Mouse (Mus musculus): Measurements from ENCODE around the gene Map3k14. TPM values are rescaled to one million over a fixed set of nuclear protein-coding genes. Genes with fewer than 3 reads are reported as not detected.
"Not testable (repeated sequence)": the region's sequence is repeated elsewhere in the genome, so short reads cannot be mapped to it uniquely, and the experiment has no call there.

Gene Map3k14
- polyA plus RNA-seq (2017; shearing (Covaris generic)), result 10 to 100 TPM; 29.6 to 50.3 TPM

DNA sequence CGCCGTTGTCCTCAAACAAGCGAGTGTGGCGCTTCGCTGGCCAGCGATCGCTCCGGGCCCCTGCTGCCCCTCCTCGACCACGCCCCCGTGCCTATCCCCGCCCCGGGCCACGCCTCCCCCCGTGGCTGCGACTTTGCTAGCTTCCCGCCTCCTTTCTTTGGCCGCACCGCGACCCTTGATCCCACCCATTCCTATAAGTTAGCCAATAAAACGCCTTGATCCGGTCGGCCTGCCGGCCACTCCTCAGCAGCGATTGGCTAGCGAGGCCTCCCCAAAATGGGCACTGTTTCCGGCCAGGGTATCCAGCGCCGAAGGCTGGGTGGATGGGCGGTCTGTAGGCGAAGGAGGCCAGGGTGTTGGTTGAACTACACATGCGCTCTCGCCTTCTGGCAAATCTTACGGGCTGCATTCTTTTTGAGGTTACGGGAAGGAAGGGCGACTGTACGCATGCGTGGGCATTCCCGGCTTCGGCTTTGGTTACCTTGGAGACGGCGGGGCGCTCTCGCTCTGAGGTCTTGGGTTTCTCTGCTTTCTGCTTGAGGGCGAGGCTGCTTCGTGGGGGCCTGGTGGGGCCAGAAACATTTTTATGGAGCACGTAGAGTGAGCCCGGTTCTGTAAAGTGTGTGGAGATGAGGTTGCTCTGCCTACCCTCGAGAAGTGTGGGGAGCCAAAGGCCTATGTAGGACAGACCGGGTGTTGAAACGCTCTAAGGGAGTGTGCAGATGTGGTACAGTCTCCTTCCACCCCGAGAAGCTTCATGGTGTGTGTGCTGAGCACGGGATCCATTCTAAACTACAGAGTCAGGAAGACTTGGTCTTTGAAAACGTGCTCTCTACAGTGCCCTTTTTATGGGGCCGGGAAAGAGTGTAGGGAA lies at the start of gene Map3k14:
Gene Map3k14, minus strand, starts transcription at position 127 of the 874 bp plus-strand sequence.
- ATAC-seq, result peak; percentile 85

GRCm38 (mm10) chr11:103315379-103315778 lies 48.1 kb upstream of the Map3k14 start:
- no peak for ATAC-seq

DNA sequence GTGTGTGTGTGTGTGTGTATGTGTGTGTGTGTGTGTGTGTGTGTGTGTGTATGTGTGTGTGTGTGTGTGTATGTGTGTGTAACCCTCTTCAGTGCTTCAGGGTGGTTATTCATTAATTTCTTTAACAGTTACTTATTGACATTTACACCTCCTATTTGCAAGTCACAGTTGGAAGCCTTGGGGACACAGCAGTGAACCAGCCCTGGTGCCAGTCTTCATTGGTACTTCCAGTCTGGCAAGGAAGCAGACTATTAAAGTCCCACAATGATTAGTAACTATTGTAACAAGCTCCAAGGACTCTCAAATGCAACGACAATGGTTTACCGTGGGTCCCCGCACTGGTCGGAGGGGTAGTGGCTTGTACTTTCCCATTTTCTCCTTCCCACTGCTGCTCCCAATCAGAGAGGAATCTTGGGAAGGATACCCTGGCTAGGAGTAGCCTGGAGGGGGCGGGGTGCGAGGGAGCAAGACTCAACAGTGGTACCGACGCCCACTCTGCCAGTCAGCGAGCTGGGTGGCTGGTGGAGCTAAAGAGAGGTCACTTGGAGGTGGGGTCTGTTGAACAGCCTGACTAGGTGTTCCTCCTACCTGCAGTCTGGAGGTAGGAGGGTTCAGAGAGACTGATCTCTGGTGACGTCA lies 47.6 kb upstream of the Map3k14 start:
- no peak for ATAC-seq

DNA sequence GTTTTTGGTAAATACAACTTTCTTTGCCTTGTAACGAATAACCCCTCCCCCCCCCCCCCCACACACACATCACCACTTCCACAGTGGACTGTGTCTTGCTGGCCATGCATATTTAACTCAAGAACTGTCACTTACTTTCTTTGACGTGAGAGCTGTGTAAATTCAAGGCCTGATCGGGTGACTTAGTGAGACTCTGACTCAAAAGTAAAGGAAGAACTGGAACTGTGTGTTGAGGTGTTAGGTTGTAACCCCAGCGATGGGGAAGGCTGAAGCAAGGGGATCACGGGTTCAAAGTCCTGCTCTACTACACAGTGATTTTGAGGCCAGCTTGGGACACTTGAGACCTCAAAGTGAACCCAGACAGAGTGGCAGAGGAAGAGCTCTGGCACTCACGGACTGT lies 46.3 kb upstream of the Map3k14 start:
- no peak for ATAC-seq

DNA sequence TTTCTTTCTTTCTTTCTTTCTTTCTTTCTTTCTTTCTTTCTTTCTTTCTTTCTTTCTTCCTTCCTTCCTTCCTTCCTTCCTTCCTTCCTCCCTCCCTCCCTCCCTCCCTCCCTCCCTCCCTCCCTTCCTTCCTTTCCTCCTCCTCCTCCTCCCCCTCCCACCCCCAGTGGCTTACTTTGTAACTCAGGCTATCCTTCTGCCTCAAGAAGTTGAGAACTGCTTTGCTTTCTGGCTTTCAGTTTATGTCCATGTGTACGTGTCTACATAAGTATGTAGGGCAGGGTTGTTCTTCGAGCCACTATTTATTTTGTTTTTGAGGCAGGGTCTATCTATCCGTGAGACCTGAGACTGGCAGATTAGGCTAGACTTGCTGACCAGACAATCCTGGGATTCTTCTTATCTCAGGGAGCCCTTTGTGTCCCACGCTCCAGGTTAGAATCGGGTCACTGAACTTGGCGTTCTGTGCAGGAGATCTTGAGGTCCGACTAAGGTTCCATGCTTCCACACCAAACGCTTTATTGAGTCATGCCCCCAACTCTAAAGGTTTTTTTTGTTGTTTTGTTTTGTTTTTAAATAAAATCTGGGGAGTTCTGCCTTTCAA lies 45.5 kb upstream of the Map3k14 start:
- no peak for ATAC-seq

DNA sequence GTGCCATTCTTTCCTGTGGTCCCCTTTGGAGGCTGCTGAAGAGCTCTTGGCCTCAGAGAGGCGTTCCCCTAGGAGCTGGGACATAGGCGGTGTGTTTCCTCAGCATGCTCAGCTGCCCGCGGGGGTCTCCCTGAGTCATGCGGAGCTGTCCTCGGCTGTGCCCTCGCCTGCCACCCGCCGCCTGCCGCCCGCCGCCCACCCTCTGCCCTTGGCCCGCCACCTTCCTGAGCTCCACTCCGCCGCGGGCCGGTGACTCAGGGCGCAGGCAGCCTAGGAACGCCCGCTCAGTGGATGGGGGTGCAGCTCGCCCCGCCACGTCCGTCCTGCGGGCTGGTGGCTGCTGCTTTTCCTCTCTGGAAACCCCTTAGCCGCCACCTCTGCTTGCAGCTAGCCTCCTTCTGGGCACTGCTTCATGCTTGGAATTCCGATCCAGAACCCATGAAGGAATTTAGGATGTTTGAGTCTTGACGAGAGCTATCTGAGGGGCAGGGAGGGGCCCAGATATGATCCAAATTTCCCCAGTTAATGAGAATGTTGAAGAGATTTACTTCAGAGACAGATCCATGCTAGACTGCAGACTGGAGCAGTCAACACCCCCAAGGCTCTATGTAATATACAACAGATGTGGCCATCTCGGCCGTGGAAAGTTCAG lies 44.8 kb upstream of the Map3k14 start:
- no peak for ATAC-seq

DNA sequence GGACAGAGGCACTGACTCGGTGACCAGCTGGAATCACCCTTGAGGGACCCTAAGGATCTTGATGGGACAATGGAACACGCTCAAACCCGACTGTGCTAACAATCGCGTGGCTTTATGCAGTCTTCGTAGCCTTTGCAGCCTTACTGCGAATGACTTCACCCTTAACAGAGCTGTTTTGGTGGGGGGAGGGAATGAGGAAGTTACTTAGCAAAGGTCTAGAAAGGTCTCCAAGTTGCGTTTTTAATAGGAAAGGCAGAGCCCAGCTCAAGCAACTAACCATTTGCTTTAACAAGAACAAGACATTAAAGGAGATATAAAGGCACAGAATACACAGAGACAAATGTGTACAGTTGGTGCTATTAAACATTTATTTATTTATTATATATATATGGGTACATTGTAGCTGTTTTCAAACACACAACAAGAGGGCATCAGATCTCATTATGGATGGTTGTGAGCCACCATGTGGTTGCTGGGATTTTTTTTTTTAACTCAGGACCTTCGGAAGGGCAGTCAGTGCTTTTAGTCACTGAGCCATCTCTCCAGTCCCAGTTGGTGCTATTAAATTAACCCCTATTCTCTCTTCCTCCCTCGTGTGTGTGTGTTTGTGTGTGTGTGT lies 42.8 kb upstream of the Map3k14 start:
- no peak for ATAC-seq

- ATAC-seq, result peak; percentile 66
Observed at GRCm38 (mm10) chr11:103307910-103308309, 40.6 kb upstream of the Map3k14 start.

DNA sequence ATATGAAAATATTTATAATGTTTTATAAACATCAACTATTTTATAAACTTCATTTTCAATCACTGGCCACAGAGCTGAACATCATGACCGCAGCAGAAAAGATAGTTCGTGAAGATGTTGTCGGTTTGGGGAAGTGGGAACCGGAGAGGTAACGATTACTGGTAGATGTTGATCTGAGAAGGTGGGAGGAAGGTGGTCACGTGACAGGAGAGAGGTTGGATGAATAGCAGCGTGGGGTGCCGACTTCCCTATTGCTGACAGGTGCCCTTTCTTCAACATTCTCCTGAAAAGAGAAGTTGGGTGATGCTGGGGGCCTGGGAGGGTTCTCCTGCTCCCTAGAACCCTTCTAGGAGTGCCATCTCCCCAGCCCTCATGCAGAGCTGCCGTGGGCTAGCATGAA lies 37.3 kb upstream of the Map3k14 start:
- ATAC-seq, result no peak

DNA sequence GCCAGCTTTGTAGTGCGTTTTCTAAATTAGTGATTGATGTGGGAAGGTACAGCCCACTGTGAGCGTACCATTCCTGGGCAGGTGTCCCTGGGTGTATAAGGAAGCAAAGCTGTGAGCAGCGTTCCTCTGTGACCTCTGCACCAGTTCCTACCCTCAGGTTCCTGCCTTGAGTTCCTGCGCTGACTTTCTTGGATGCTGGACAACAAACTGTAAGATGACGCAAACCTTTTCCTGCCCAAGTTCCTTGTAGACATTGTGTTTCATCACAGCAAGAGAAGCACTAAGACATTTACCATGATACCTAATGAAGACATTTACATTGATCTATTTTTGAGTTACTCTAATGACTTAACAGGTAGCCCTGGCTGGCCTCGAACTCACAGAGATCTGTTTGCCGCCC lies 27.5 kb upstream of the Map3k14 start:
- no peak for ATAC-seq

GRCm38 (mm10) chr11:103294066-103294465 lies 26.8 kb upstream of the Map3k14 start:
- ATAC-seq, result no peak

GRCm38 (mm10) chr11:103292890-103293287 lies 25.6 kb upstream of the Map3k14 start:
- no peak for ATAC-seq

DNA sequence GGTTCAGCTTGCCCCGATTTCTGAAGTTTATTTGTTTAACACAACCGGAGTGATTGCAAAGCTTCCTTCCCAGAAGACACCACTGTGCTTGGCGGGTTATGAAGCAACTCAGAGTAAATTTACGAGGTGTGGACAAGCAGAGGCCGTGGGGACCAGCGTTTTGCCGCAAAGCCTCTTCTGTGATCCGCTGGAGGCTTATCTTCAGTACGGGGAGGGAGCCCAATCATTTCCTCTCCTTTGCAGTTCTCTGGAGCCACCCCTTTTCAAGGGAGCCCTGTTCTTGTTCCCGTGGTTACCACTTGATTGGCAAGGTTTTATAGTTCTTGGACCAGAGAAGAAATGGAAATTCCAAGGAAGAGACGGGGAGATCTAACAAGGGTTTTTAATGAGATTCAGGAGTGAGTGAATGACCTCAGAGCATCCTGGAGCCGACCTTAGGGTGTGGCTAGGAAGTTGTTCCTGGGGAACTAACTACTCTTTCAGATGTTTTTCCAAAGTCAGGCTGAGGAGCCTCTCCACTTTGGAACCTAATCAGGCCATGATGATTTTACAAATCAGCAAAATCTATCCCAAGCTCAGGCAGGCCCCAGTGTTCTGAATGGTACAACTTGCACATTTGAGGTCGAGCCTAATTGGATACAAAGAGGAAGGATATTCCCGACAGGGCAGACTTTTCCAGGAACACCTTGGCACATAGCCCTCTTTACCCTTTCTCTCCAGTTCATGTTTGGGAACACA lies 25.0 kb upstream of the Map3k14 start:
- ATAC-seq, result no peak

GRCm38 (mm10) chr11:103290841-103291240 lies 23.6 kb upstream of the Map3k14 start:
- ATAC-seq, result not testable (repeated sequence)

DNA sequence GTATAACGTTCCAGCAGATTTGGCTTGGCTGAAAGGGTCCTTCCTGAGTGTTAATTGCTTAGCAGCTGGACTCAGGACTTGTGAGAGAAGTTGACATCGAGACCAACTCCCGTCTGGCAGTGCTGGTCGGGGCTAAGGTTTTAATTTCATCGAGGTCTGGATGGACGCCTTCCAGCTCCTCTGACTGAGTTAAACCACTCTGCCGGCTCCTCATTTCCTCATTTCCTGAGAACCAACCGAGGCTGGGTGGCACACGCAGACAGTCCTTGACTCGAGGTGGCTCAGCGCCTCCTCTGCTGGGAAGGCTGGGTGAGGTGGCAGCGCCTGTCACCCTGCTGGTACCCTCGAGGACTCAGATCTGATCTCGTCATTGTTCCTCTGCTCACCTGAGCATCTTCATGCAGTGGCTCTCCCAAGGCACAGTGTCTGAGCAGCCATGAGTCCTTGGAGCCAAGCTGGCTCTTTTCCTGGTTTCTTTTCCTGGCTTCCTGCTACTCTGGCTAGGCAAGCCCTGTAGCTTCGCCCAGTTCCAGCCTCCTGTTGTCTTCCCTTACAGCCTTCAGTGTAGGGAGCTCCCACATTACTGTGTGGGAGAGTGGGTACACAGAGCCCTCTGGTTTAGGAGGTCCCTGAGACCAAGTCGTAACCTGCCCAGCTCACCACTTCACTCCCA lies 21.2 kb upstream of the Map3k14 start:
- ATAC-seq, result no peak

GRCm38 (mm10) chr11:103286910-103287309 lies 19.6 kb upstream of the Map3k14 start:
- no peak for ATAC-seq

GRCm38 (mm10) chr11:103285951-103286350 lies 18.7 kb upstream of the Map3k14 start:
- no peak for ATAC-seq

DNA sequence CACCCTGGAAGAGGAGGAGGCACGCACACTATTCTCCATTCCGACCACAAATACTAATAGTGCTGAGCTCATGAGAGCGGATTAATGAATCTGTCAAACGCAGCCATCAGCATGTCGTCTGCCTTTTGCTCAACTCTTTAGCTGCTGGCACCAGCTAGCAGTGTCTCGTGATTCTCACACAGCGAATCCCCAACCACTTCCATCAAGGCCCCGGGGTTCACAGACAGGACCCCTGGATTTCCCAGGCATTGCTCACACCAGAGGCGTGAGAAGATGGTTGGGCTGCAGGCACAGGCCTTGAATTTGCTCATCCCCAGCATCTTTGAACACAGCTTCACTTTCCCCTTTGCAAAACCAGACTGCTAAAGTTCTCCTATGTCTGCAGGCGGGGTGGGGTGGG lies 18.0 kb upstream of the Map3k14 start:
- ATAC-seq, result no peak

- no peak for ATAC-seq
Observed at GRCm38 (mm10) chr11:103281784-103282183, 14.5 kb upstream of the Map3k14 start.

- no peak for ATAC-seq
Observed at GRCm38 (mm10) chr11:103276450-103276849, 9.2 kb upstream of the Map3k14 start.

DNA sequence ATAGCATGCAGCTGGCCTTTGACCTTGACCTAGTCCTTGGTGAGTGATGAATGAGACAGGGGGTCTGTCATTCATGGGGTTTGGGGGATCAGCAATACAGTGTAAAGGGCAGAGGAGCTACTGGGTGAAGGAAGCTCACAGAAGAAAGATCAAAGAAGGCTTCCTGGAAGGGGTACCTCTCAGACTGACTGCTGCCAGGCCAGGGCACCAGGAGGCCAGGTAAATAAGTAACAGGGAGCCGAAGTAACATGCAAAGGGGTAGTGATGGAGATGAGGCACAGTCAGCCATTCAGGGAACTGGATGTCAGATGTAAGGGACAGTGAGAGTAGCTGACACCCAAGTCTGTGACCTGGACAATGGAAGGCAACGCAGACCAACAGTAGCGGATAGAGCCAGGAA lies 5.6 kb upstream of the Map3k14 start:
- ATAC-seq, result no peak
